Mouse (Mus musculus): ENCODE data around the gene Dusp2.
"Not testable (repeated sequence)": the region's sequence is repeated elsewhere in the genome, so short reads cannot be mapped to it uniquely, and the experiment has no call there.

The Dusp2 gene

DNA sequence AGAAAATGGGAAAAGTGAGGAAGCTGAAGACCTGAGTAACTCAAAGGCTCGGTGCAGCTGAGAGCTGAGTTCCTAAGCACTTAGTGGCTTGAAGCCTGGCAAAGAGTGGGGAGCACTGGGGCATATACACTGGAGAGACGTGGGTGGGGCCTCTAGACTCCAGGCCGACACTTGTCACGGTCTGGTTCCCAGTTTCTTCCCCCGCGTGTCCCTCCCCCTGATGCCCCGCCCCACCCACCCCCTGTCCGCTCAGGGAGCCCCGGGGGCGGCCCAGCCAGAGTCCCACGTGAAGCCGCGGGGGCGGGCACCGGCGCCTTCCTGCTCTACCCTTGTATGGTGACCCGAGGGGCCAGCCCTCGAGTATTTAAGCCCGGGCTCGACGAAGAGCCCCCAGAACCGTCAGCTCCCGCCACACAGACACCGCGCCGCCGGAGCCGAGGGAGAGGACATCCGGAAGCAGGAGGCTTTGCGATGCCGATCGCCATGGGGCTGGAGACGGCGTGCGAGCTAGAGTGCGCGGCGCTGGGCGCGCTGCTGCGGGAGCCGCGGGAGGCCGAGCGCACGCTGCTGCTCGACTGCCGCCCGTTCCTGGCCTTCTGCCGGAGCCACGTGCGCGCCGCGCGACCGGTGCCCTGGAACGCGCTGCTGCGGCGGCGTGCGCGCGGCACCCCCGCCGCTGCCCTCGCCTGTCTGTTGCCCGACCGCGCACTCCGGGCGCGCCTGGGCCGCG lies at the start of gene Dusp2:
TSS of gene Dusp2 (plus strand) at position 393 of the 730 bp plus-strand sequence.
- H3K9me3 ChIP-seq (ENCODE audit: low read length): 0 out of 2 replicates have a peak, but pooled peaks cover 3% of the 10 kb centered on the region
- H3K27me3 ChIP-seq (ENCODE audit: insufficient read depth, low read length): peaks cover 80% of the 10 kb centered on the region
- H3K36me3 ChIP-seq (ENCODE audit: insufficient read depth, low read length): no peaks in the 10 kb centered on the region
- TF ChIP-seq NANOG (IDR thresholded peaks at IDR 0.05; ENCODE audit: borderline replicate concordance, low read length) (no peak), POU5F1 (IDR thresholded peaks at IDR 0.05; ENCODE audit: borderline replicate concordance, low read length) (no peak), CTCF (conservative IDR thresholded peaks at IDR 0.05; ENCODE audit: low read length) (no peak)
- H3K4me1 ChIP-seq (replicated peaks; ENCODE audit: low read depth, low read length): peaks cover 28% of the 10 kb centered on the region
- peak within 1 kb of the TSS; percentile 80 for H3K4me3 ChIP-seq (replicated peaks; ENCODE audit: low read length)

DNA sequence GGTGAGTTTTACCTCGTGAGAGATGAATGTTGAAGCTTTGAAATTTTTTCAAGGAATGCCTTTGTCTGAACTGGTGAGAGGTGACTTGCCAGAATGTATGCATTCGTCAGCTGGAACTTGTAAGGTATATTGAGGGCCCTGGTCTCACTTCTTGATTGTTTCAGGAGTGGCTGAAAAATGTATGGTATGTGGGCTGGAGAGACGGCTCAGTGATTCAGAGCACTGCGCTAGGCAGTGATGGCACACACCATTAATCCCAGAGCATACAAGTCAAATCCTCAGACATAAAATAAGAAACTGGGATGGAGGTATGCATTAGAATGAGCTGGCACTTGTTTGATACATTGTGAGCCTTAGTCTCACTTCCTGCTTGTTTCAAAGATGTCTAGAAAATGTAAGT lies 43.7 kb upstream of the Dusp2 start:
- peaks cover 21% of the 10 kb centered on the region for H3K4me1 ChIP-seq (replicated peaks; ENCODE audit: low read depth, low read length)
- no peak overlapping the region for H3K4me3 ChIP-seq (replicated peaks; ENCODE audit: low read length)
- no peaks in the 10 kb centered on the region for H3K9me3 ChIP-seq (ENCODE audit: low read length)
- H3K27me3 ChIP-seq (ENCODE audit: insufficient read depth, low read length): no peaks in the 10 kb centered on the region
- peaks cover 81% of the 10 kb centered on the region for H3K36me3 ChIP-seq (ENCODE audit: insufficient read depth, low read length)
- TF ChIP-seq NANOG (IDR thresholded peaks at IDR 0.05; ENCODE audit: borderline replicate concordance, low read length) (no peak), POU5F1 (IDR thresholded peaks at IDR 0.05; ENCODE audit: borderline replicate concordance, low read length) (no peak), CTCF (conservative IDR thresholded peaks at IDR 0.05; ENCODE audit: low read length) (no peak)

DNA sequence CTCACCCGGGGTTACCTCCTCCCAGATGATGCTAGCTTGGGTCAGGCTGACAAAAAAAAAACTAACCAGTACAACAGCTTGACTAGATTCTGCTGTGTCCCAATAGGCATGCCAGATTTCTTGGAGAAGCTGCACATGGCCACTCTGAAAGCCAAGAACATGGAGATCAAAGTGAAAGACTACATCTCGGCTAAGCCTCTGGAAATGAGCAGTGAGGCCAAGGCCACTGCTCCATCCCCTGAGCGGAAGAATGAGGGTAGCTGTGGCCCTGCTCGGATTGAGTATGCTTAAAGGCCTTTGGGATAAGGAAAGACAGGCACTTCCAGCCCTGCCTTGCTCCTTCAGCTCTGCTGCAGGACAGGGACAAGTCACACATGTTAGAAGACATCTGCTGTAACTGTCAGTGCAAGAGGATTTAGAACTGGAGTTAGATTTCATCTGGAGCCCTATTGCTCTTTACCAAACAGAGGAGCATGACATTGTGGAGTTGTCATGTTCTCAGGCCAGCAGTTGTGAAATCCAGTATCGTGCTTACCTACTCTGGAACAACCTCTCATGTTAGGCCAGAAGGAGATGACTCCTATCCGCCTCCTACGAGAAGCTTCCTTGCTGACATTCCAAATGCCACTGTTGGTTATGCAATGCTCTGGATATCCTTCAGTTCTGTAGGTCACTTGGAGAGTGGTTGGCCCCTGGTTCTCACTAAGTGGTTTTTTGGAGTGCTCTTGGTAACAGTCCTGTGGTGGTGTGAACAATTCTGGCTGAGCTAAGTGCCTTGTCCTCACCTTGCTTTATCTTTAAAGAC lies 38.8 kb upstream of the Dusp2 start:
- Histone ChIP-seq H3K4me1 (replicated peaks; ENCODE audit: low read depth, low read length) (peaks cover 48% of the 10 kb centered on the region), H3K4me3 (replicated peaks; ENCODE audit: low read length) (no peak overlapping the region), H3K9me3 (ENCODE audit: low read length) (no peaks in the 10 kb centered on the region), H3K27me3 (ENCODE audit: insufficient read depth, low read length) (no peaks in the 10 kb centered on the region), H3K36me3 (ENCODE audit: insufficient read depth, low read length) (peaks cover 90% of the 10 kb centered on the region)
- TF ChIP-seq CTCF (conservative IDR thresholded peaks at IDR 0.05; ENCODE audit: low read length) (no peak), POU5F1 (IDR thresholded peaks at IDR 0.05; ENCODE audit: borderline replicate concordance, low read length) (no peak), NANOG (IDR thresholded peaks at IDR 0.05; ENCODE audit: borderline replicate concordance, low read length) (no peak)

DNA sequence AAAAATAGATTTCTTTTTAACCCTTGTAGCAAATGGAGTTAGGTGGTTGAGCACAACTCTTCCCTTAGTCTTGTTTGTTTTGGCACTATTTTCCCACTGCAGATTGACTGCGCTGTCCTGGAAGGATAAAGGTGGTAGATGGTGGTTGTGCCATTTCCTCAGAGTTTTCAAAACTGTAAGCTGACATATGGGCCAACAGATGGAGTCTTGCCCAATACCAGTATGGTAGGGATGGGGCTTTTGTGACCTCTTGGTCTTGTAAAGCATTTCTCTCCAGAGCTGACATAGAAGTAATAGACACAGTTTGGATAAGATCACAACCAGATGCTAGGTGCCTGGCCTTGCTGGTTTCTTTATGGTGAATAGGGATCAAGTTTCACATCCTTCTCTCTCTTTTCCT lies 37.9 kb upstream of the Dusp2 start:
- no peaks in the 10 kb centered on the region for H3K9me3 ChIP-seq (ENCODE audit: low read length)
- peaks cover 83% of the 10 kb centered on the region for H3K36me3 ChIP-seq (ENCODE audit: insufficient read depth, low read length)
- TF ChIP-seq NANOG (IDR thresholded peaks at IDR 0.05; ENCODE audit: borderline replicate concordance, low read length) (no peak), POU5F1 (IDR thresholded peaks at IDR 0.05; ENCODE audit: borderline replicate concordance, low read length) (no peak)
- H3K4me3 ChIP-seq (replicated peaks; ENCODE audit: low read length): no peak overlapping the region
- H3K27me3 ChIP-seq (ENCODE audit: insufficient read depth, low read length): no peaks in the 10 kb centered on the region
- H3K4me1 ChIP-seq (replicated peaks; ENCODE audit: low read depth, low read length): peaks cover 50% of the 10 kb centered on the region

DNA sequence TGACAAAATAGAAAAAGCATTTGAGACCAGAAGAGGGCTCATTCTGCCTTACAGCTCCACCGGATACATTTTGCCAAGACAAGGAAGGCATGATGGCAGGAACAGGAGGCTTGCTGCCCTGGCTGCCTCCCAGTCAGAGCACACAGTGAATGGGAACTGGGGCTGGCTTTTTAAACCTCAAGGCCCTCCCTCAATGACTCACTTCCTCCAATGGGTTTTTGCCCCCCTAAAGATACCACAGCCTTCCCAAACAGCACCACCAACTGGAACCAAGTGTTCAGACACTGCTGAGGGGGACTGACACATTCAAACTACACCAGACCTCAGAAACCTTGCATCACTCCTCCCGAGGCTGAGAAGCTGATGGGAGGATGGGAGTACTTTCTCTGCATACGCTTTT lies 35.3 kb upstream of the Dusp2 start:
- peaks cover 60% of the 10 kb centered on the region for H3K36me3 ChIP-seq (ENCODE audit: insufficient read depth, low read length)
- H3K4me3 ChIP-seq (replicated peaks; ENCODE audit: low read length): no peak overlapping the region
- TF ChIP-seq NANOG (IDR thresholded peaks at IDR 0.05; ENCODE audit: borderline replicate concordance, low read length): no peak
- TF ChIP-seq CTCF (conservative IDR thresholded peaks at IDR 0.05; ENCODE audit: low read length): no peak
- TF ChIP-seq POU5F1 (IDR thresholded peaks at IDR 0.05; ENCODE audit: borderline replicate concordance, low read length): no peak
- peaks cover 43% of the 10 kb centered on the region for H3K4me1 ChIP-seq (replicated peaks; ENCODE audit: low read depth, low read length)
- no peaks in the 10 kb centered on the region for H3K9me3 ChIP-seq (ENCODE audit: low read length)
- H3K27me3 ChIP-seq (ENCODE audit: insufficient read depth, low read length): no peaks in the 10 kb centered on the region

DNA sequence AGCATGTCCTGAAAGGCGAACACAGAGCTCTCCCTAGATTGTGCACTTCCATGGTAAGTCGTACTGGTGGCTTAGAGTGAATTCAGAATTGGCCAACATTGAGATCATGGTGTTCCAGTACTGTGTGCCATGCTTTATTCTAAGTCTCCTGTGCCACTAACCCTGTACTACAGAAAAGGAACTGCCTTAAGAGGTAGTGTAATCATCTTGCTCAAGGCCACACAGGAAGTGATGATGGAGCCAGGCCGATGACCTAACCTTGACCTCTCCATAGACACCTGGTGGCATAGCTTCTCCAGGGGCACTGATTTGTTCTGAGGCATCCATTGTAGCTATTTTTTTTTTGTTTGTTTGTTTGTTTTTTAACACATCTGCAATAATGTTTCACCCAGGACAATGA lies 34.1 kb upstream of the Dusp2 start:
- Histone ChIP-seq H3K4me3 (replicated peaks; ENCODE audit: low read length) (no peak overlapping the region), H3K9me3 (ENCODE audit: low read length) (no peaks in the 10 kb centered on the region), H3K4me1 (replicated peaks; ENCODE audit: low read depth, low read length) (peaks cover 33% of the 10 kb centered on the region), H3K36me3 (ENCODE audit: insufficient read depth, low read length) (peaks cover 48% of the 10 kb centered on the region), H3K27me3 (ENCODE audit: insufficient read depth, low read length) (no peaks in the 10 kb centered on the region)
- TF ChIP-seq POU5F1 (IDR thresholded peaks at IDR 0.05; ENCODE audit: borderline replicate concordance, low read length): no peak
- TF ChIP-seq NANOG (IDR thresholded peaks at IDR 0.05; ENCODE audit: borderline replicate concordance, low read length): no peak
- no peak for TF ChIP-seq CTCF (conservative IDR thresholded peaks at IDR 0.05; ENCODE audit: low read length)

DNA sequence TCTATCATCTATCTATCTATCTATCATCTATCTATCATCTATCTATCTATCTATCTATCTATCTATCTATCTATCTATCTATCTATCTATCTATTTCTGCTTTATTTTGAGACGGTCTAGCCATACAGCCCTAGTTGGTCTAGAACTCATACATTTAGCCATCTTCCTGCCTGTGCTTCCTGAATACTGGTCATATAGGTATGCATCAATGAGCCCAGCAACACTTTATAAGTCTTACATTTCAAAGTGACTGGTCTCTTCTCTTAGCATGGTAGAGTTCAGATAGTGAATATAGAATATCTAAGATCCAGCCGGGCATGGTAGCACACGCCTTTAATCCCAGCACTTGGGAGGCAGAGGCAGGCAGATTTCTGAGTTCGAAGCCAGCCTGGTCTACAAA lies 31.8 kb upstream of the Dusp2 start:
- peaks cover 25% of the 10 kb centered on the region for H3K36me3 ChIP-seq (ENCODE audit: insufficient read depth, low read length)
- H3K4me3 ChIP-seq (replicated peaks; ENCODE audit: low read length); H3K27me3 ChIP-seq (ENCODE audit: insufficient read depth, low read length); H3K9me3 ChIP-seq (ENCODE audit: low read length): not testable (repeated sequence)
- H3K4me1 ChIP-seq (replicated peaks; ENCODE audit: low read depth, low read length): peaks cover 32% of the 10 kb centered on the region

DNA sequence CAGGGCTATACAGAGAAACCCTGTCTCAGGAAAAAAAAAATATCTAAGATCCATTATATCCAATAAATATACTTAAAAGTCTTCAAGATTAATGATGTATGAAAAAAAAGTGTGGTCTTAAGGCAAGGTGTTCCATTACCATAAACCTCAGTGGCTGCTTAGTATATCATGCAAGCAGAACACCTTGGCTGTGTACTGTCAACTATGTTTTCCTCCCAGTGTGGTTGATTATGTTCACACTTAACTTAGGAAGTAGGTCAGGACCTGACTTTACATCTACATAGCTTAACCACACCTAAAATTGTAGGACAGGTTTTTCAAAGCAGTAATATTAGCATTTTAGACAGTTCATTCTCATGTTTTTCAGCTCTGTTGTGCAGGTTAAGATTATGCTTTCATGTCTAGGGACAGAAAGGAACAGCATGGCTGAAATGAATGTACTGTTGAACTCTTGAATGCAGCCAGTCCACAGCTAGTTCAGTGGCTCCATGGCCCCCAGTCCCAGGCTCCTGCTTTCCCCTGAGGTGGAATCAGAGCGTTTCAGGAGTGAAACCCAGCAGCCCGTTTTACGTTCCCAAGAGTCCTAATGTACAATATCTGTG lies 31.2 kb upstream of the Dusp2 start:
- peaks cover 21% of the 10 kb centered on the region for H3K36me3 ChIP-seq (ENCODE audit: insufficient read depth, low read length)
- H3K4me1 ChIP-seq (replicated peaks; ENCODE audit: low read depth, low read length): peaks cover 29% of the 10 kb centered on the region
- no peaks in the 10 kb centered on the region for H3K9me3 ChIP-seq (ENCODE audit: low read length)
- no peak overlapping the region for H3K4me3 ChIP-seq (replicated peaks; ENCODE audit: low read length)
- no peaks in the 10 kb centered on the region for H3K27me3 ChIP-seq (ENCODE audit: insufficient read depth, low read length)
- no peak for TF ChIP-seq POU5F1 (IDR thresholded peaks at IDR 0.05; ENCODE audit: borderline replicate concordance, low read length)
- TF ChIP-seq CTCF (conservative IDR thresholded peaks at IDR 0.05; ENCODE audit: low read length): no peak
- TF ChIP-seq NANOG (IDR thresholded peaks at IDR 0.05; ENCODE audit: borderline replicate concordance, low read length): no peak

All from E14TG2a.4 (cell line).